Mouse (Mus musculus) adrenal gland, postnatal 4 days (tissue): ENCODE measurements at regions not wholly inside any gene's neighbourhood (a gene's known extent, or its start where the extent isn't known, plus 50 kb on each side); places are given as distances from the start of the nearest gene placed in this dataset. TPM values are rescaled to one million over a fixed set of nuclear protein-coding genes. Genes with fewer than 3 reads are reported as not detected.

Experiments
- DNase-seq, 2 experiments: peaks; one replicate each; pipeline ENCODE4 v3.0.0; 2021 to 2022; ENCODE audit warnings: low spot score in 2 of 2, mixed read lengths in 2 of 2
- microRNA-seq: library from miRNA; unstranded; fragments of <30 nt; microRNA quantifications from one replicate; pipeline ENCODE4 v1.2.0, GENCODE M21; 2021

DNA sequence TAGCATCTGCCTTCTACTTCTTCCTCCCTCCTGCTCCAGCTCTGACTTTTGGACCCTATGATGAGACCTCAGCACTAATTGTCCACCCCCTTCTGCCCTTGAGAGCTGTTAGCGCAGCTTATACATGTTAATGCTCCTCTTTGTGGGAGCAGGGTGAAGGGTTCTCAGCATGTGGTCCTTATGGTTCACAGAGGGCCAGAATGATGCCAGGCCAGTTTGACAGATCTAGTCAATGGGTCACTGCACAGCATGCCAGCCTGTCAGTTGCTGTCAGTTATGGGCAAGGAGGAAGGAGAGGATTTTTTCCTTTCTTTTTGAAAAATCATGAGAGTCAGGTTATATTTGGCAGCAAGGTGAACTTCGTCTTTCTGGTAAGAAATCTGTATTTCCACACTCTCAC, 68.4 kb downstream of the 4931417E11Rik start:
- DNase-seq = no peak

GRCm38 (mm10) chr6:73389301-73389700, 80.2 kb downstream of the 4931417E11Rik start:
- DNase-seq = no peak

DNA sequence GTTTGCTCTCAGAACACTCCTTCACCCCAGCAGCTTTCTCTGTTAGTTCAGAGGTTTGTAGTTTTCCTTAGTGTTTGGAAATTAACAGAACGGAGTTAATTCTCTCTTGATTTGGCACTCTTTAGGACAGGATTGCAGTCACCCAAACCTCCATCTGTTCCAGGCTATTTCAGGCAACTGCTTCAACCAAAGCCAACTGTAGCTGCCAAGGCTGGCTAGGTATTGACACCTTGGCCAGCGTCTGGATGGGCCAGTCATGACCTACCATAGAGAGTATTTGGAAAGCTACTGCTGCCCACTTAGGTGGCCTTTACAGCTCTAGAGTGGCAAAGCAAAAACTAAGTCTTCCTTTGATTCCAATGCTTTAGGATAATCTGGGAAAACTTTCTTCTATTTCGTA, 83.2 kb downstream of the 4931417E11Rik start:
- DNase-seq = no peak

DNA sequence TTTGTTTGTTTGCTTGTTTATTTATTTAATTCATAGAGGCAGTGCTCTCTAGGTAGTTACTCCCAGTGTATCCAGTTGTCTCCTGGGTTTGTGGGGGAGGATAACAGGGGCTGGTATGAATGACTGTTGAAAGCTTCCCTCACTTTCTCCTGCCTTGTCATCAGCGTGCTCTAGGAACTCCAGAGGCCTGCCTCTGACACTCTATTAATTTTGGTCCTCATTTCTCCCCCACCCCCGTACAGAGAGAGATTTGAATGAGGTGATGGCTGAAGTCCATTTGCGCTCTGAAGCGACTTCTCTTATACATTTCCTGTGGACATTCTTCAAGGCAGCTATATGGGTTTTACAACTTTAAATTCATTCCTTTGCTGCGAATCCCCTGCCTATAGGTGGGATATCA, 89.6 kb downstream of the 4931417E11Rik start:
- no peak for DNase-seq

- DNase-seq = no peak
Observed at GRCm38 (mm10) chr6:73377884-73378283, 91.6 kb downstream of the 4931417E11Rik start.

GRCm38 (mm10) chr6:73376291-73376690, 93.2 kb downstream of the 4931417E11Rik start:
- DNase-seq = no peak

DNA sequence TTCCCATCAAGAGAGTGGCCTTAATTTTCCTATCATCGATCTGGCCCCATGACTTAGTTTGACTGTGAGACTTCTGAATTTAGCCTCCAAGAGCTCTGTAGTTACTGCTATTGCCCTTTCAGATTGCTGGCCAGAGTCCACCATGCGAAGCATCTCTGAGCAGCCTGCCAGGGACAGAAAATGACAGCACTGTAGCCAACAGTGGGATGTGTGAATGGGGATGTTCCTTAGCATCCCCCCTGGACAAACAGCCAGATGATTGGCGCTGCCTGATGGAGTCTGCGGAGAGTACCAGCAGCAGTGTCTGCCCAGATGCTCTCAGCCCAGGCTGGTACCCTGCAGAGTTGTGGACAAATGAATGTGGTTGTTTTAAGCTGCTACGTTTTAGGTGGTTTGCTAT, 96.6 kb downstream of the 4931417E11Rik start:
- DNase-seq = no peak

GRCm38 (mm10) chr6:73371866-73372265, 97.6 kb downstream of the 4931417E11Rik start:
- no peak for DNase-seq

DNA sequence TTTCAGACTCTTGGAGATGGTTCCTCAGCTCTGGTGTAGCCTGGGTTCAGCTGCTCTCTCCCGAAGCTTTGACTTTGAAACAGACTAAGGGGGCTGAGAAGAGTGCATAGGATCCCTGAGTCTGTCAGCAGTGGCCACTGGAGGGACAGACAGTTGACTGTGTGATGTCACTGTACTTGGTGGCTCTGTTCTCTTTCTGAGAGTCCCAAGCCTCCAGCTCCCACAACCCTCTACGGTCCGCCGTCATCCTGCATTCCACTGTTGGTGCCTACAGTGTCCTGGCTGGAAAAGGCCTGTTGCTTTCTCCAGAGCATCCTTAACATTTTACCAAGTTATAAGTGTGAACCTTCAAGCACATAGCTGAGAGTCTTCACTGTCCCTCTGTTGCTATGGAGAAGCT, 98.6 kb downstream of the 4931417E11Rik start:
- DNase-seq = no peak

DNA sequence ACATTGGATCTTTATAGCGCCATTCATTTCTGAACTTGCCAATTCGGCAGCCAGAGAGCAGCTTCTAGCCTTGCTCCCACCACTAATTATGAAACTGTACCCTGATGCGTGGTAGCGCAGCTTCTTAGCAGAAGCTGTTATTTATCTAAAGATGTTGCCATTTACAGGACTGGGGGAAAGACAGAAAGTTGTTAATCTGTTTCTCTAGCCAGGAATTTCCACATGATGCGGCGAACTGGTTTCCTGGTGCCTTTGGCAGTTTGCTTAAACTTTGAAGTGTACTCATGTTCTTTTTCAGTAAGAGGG, 100.7 kb downstream of the 4931417E11Rik start:
- no peak for DNase-seq

DNA sequence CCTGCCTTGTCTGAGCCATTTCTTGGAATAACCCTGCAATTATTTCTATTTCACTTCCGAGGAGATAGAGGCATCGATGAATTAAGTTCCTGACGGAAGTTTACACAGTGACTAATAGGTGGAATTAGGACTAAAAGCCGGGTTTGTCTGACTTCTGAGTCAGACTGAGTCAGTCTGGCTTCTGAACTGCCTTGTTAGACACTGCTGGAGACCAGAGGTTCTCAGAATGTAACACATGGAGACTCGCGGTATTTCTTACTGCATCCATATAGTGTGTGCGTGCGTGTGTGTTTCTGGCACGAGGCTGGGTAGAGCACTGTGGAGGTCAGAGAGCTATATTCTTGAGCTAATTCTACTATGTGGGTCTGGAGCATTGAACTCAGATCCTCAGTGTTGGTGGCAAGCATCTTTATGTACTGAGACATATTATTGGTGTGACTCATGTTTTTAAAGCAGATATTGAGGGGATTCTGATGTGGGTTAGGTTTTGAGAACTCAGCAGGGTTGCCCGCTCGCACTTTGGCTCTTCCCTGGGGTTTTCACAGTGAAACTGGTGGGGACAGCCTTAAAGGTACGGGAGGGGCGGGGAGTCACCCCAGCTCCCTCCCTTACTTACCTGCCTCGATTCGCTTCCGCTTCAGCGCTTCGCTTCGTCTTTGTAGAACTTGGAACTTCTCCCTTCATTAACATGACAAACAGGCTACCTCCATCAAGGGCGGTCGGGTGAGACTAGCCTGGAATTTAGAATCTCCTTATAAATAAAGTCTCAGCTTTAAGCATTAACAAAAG, 101.2 kb downstream of the 4931417E11Rik start:
- no peak for DNase-seq

DNA sequence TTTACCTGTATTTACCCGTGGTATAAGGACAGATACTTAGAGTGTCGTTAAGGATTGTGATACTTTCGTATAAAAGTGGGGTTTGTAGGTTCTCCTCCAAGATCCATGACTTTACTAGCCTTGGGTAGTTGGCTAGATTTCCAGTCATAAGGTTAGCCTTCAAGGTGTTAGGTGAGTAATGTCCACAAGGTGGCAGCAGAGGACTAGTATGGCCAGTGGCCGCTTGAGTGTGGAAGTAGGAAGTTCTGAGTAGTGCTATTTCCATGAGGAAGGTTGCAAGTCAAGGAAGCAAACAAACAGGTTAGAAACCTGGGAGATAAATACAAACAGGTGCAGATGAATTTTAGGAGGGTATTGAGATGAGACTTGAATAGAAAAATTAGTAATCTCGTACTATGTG, 101.9 kb downstream of the 4931417E11Rik start:
- peak in 1 of 2 experiments; percentile 36 for DNase-seq

DNA sequence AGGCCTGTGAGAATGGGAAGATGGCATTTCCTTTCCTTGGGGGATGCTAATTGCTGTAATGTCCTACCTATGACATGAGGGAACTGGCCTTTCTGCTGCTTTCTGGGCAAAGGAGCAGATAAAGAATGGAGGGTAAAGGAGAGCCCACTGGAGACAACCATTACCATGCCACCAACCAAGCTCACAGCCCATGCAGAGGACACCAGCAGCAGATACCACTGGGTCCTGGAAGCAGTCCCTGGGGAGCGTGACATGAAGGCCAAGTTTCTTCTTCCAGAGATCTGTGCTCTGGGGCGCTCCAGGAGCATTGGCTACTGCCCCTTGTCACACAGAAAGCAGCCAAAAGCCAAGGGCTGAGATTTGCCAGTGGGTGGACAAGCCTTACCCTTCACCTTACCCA, 102.8 kb downstream of the 4931417E11Rik start:
- DNase-seq = no peak

DNA sequence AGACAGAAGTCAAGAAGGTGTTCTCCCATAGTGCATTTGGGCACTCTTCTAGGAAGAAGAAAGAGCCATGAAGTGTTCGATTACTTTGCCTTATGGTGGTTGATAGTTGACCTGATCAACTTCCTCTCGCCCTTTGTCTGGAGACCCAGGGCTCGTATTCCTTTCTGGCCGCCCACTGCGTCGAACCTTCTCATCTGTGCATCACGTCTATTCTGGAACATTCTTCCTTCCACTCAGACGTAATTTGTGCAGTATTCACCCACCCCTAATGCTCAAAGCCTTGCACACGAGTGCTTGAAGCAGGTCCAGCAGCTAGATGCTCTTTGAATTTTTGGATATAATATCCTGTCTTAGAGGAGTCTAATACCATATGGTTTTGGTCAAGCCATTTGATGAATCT, 104.2 kb downstream of the 4931417E11Rik start:
- DNase-seq = no peak

GRCm38 (mm10) chr6:73334995-73335394, 86.8 kb downstream of the Suclg1 start:
- DNase-seq = no peak

- DNase-seq = no peak
Observed at GRCm38 (mm10) chr6:73329666-73330065, 81.5 kb downstream of the Suclg1 start.

Small RNA genes lying in the stretch of these regions (microRNA-seq; reads per million reads assigned to microRNA genes)
- not detected for gene Gm24370
